Mouse (Mus musculus) heart, postnatal 0 days (tissue): ENCODE data around the gene Gnat1. TPM values are rescaled to one million over a fixed set of nuclear protein-coding genes. Genes with fewer than 3 reads are reported as not detected.

Experiments
- ATAC-seq: fragments of 200-750 bp; cut with Nextera tagmentation; 2 replicates; pipeline ENCODE4 v1.8.0; 2017; ENCODE audit warnings: low read depth, moderate number of reproducible peaks, moderate library complexity; ENCODE audit not compliant: insufficient read depth
- DNase-seq: peaks from one replicate; pipeline ENCODE4 v3.0.0-alpha.2; 2016; ENCODE audit warnings: low spot score
- H3K27ac ChIP-seq: fragments of 300-500 bp; sonication (generic); 2 replicates; pipeline ENCODE4 v1.5.1; 2014; ENCODE audit warnings: low read depth, mild to moderate bottlenecking
- H3K27me3 ChIP-seq: fragments of 300-500 bp; sonication (generic); 2 replicates; pipeline ENCODE4 v1.6.1; 2014; ENCODE audit warnings: low read length, mixed read lengths; ENCODE audit not compliant: control insufficient read depth, insufficient read depth
- H3K36me3 ChIP-seq: fragments of 300-500 bp; sonication (generic); replicated peaks from 2 replicates; pipeline ENCODE4 v1.6.1; 2014; ENCODE audit warnings: low read length, mixed read lengths; ENCODE audit not compliant: control insufficient read depth, insufficient read depth
- H3K4me1 ChIP-seq: fragments of 300-500 bp; sonication (generic); 2 replicates; pipeline ENCODE4 v1.6.1; 2014; ENCODE audit warnings: antibody characterized with exemption; ENCODE audit not compliant: control insufficient read depth, insufficient read depth
- H3K4me2 ChIP-seq: fragments of 300-500 bp; sonication (generic); 2 replicates; pipeline ENCODE4 v1.6.1; 2014; ENCODE audit warnings: low read depth, mild to moderate bottlenecking, low read length, moderate library complexity
- H3K4me3 ChIP-seq: fragments of 300-500 bp; sonication (generic); 2 replicates; pipeline ENCODE4 v1.5.1; 2014; ENCODE audit warnings: low read depth, low read length
- H3K9ac ChIP-seq: fragments of 300-500 bp; sonication (generic); replicated peaks from 2 replicates; pipeline ENCODE4 v1.6.1; 2014; ENCODE audit warnings: low read depth, low read length, mixed read lengths
- H3K9me3 ChIP-seq: fragments of 300-500 bp; sonication (generic); replicated peaks from 2 replicates; pipeline ENCODE4 v1.6.1; 2016; ENCODE audit warnings: low read length; ENCODE audit not compliant: control insufficient read depth
- CTCF ChIP-seq: IDR thresholded peaks from 2 replicates; pipeline ENCODE4 v1.5.1; 2016; ENCODE audit warnings: antibody characterized with exemption, control low read depth, low read depth
- EP300 ChIP-seq: IDR thresholded peaks from 2 replicates; pipeline ENCODE4 v1.6.1; 2016; ENCODE audit warnings: antibody characterized with exemption, low read depth
- WGBS: fragments of 180-500 bp; shearing (Covaris S2); extraction: QIAGEN DNeasy Blood & Tissue Kit; methylation state at CpG from one replicate; pipeline ENCODE4 v1.1.7; 2014; 5-methylcytosine and 5-hydroxymethylcytosine counted together
- polyA plus RNA-seq: library from polyadenylated mRNA; unstranded; fragments of >200 nt; fragmentation: Nextera tagmentation; extraction: Ambion mirVana; gene quantifications from 2 replicates; pipeline ENCODE4 v1.2.1, GENCODE M21; 2015
- total RNA-seq: library from RNA; depleted of rRNA; stranded (reverse); fragments of >200 nt; gene quantifications from 2 replicates; pipeline ENCODE4 v1.2.3, GENCODE M21; 2014; ENCODE audit warnings: low replicate concordance

The Gnat1 gene
- total and polyA plus RNA-seq, 2 experiments from 2014 or later = 0.25 TPM; not detected in 1

- whole genome bisulfite sequencing = under 1% methylated on average over 15 of the region's 15 CpGs
- Histone ChIP-seq H3K27me3 (no peaks in the 10 kb centered on the region), H3K4me3 (peak overlapping the region; percentile 85), H3K9ac (peak overlapping the region; percentile 89), H3K36me3 (0 out of 2 replicates have a peak, but pooled peaks cover 6% of the 10 kb centered on the region), H3K4me1 (peaks cover 33% of the 10 kb centered on the region), H3K9me3 (no peaks in the 10 kb centered on the region), H3K4me2 (peak overlapping the region; percentile 80), H3K27ac (peak overlapping the region; percentile 94)
- DNase-seq (no peak), ATAC-seq (peak; percentile 5; the same call in 1 of the 2 replicates)
- no peak for TF ChIP-seq EP300
- no peak for TF ChIP-seq CTCF
Observed at GRCm38 (mm10) chr9:107633661-107634405, 45.7 kb downstream of the Gnat1 start.

DNA sequence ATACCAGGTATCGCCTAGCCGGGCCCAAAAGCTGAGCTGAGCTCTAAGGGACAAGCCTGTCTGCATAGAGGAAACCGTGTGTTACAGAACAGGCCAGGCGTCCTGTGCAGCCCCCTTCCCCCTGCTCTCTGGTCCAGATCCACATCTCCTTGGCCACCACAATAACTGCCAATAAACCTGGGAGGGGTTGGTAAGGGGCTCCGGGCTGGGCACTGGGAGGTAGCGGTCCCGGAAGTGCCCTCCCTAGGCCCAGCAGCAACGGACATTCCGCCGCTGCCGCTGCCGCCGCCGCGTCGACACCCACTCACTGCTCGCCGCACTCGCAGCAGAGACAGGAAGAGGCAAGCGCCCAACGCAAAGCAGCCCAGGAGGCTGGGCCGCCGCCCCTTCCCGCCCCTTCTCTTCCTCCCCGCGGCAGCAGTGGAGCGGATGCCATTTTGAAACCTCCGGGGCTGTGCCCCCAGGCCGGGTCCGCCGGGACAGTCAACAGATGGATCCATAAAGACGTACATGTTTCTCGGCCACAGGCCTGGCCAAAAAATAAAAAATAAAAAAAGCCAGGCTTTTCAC lies 46.3 kb downstream of the Gnat1 start:
- Histone ChIP-seq H3K9ac (peak overlapping the region; percentile 89), H3K36me3 (0 out of 2 replicates have a peak, but pooled peaks cover 6% of the 10 kb centered on the region), H3K27me3 (no peaks in the 10 kb centered on the region), H3K4me2 (peak overlapping the region; percentile 80), H3K4me1 (peaks cover 38% of the 10 kb centered on the region), H3K4me3 (peak overlapping the region; percentile 85), H3K27ac (peak overlapping the region; percentile 94), H3K9me3 (no peaks in the 10 kb centered on the region)
- WGBS = 2% methylated on average over 33 of the region's 33 CpGs
- TF ChIP-seq EP300 (no peak; the same call in 1 of the 2 replicates), CTCF (no peak)
- peak; percentile 88 for DNase-seq
- ATAC-seq = peak; percentile 45

GRCm38 (mm10) chr9:107632478-107632877 lies 47.0 kb downstream of the Gnat1 start:
- TF ChIP-seq CTCF (no peak), EP300 (no peak)
- ATAC-seq (no peak), DNase-seq (peak; percentile 65)
- WGBS = 8% methylated on average over 6 of the region's 6 CpGs
- Histone ChIP-seq H3K4me2 (peak overlapping the region; percentile 80), H3K27ac (peak overlapping the region; percentile 94), H3K9ac (peak overlapping the region; percentile 89), H3K9me3 (no peaks in the 10 kb centered on the region), H3K4me3 (peak overlapping the region; percentile 85), H3K4me1 (peaks cover 45% of the 10 kb centered on the region), H3K36me3 (0 out of 2 replicates have a peak, but pooled peaks cover 6% of the 10 kb centered on the region), H3K27me3 (no peaks in the 10 kb centered on the region)

GRCm38 (mm10) chr9:107631861-107632260 lies 47.7 kb downstream of the Gnat1 start:
- Histone ChIP-seq H3K9me3 (no peaks in the 10 kb centered on the region), H3K36me3 (0 out of 2 replicates have a peak, but pooled peaks cover 6% of the 10 kb centered on the region), H3K4me3 (peak overlapping the region; percentile 85; the same call in 1 of the 2 replicates), H3K4me2 (peak overlapping the region; percentile 80), H3K27me3 (no peaks in the 10 kb centered on the region), H3K9ac (peak overlapping the region; percentile 89; the same call in 1 of the 2 replicates), H3K27ac (peak overlapping the region; percentile 94), H3K4me1 (peaks cover 51% of the 10 kb centered on the region)
- 85% methylated on average over 8 of the region's 8 CpGs for WGBS
- ATAC-seq (no peak), DNase-seq (no peak)
- TF ChIP-seq CTCF (no peak), EP300 (no peak)

GRCm38 (mm10) chr9:107631311-107631826 lies 48.1 kb downstream of the Gnat1 start:
- H3K4me3 ChIP-seq = no peak overlapping the region; the same call in 1 of the 2 replicates
- 57% methylated on average over 9 of the region's 9 CpGs for WGBS
- no peak overlapping the region for H3K9ac ChIP-seq
- TF ChIP-seq CTCF (no peak), EP300 (no peak)
- H3K9me3 ChIP-seq = no peaks in the 10 kb centered on the region
- ATAC-seq (no peak), DNase-seq (no peak)
- no peaks in the 10 kb centered on the region for H3K27me3 ChIP-seq
- 0 out of 2 replicates have a peak, but pooled peaks cover 6% of the 10 kb centered on the region for H3K36me3 ChIP-seq
- peaks cover 55% of the 10 kb centered on the region for H3K4me1 ChIP-seq
- peak overlapping the region; percentile 94 for H3K27ac ChIP-seq
- peak overlapping the region; percentile 80 for H3K4me2 ChIP-seq
